8 mouse cellular contexts compared by ENCODE assay signal in the genomic region with DNA sequence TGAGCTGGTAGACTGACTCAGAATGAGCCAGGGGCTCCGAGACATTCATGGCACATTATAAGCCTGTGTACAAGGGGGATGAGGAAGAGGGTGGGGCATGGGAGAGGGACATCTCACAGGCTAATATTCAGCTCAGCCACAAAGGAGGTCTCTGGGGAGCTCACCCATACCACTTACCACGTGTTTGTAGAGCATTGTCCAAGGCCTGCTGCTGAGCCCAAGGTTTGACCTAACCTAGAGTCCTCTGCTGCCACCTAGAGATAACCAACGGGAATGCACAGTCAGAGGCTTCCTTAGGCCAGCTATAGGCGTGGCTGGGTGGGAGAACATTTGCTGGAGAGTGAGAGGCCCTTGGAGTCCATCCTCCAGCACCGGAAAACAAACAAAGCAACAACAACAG. TPM values are rescaled to one million over a fixed set of nuclear protein-coding genes. Genes with fewer than 3 reads are reported as not detected.
DNase-seq lines count a peak whose midpoint lies in the region; ATAC-seq lines count a peak whose summit lies in the region.

No protein-coding gene starts in this region.

- no peak overlapping the region for H3K9ac ChIP-seq in forebrain, embryonic 14.5 days (ENCODE audit: low read length)
- no peak overlapping the region for H3K9ac ChIP-seq in lung, embryonic 16.5 days (ENCODE audit: low read length)

- H3K4me1 ChIP-seq in forebrain, embryonic 14.5 days (ENCODE audit: control insufficient read depth, insufficient read depth, low read length): no peaks in the 10 kb centered on the region
- no peaks in the 10 kb centered on the region for H3K4me1 ChIP-seq in lung, embryonic 16.5 days (replicated peaks; ENCODE audit: control insufficient read depth, insufficient read depth, low read length)

- ATAC-seq in forebrain, embryonic 14.5 days: peak; percentile 86
- peak; percentile 88 for ATAC-seq in lung, embryonic 16.5 days (ENCODE audit: low read depth)

- H3K4me3 ChIP-seq in forebrain, embryonic 14.5 days (ENCODE audit: low read depth, low read length): no peak overlapping the region
- H3K4me3 ChIP-seq in lung, embryonic 16.5 days (ENCODE audit: low read length): no peak overlapping the region

- no peaks in the 10 kb centered on the region for H3K9me3 ChIP-seq in forebrain, embryonic 14.5 days (replicated peaks; ENCODE audit: control insufficient read depth, low read length)
- H3K9me3 ChIP-seq in lung, embryonic 16.5 days (ENCODE audit: control insufficient read depth, low read length): no peaks in the 10 kb centered on the region

- no peak overlapping the region for H3K27ac ChIP-seq in forebrain, embryonic 14.5 days (ENCODE audit: low read depth, low read length)
- H3K27ac ChIP-seq in lung, embryonic 16.5 days (ENCODE audit: low read length): no peak overlapping the region

- DNase-seq in MEL-GATA-1-ER (ENCODE audit: extremely low read depth, low read depth): peak; percentile 67
- DNase-seq in cerebellum, adult 11 months: peak; percentile 44
- DNase-seq in forebrain, embryonic 14.5 days (ENCODE audit: low spot score): peak; percentile 86
- DNase-seq in heart, postnatal 36 days: peak; percentile 78 to 86
- DNase-seq in layer of hippocampus, adult 11-12 months (ENCODE audit: low spot score): peak; percentile 67
- DNase-seq in retina, adult 2 months (ENCODE audit: low read depth, low spot score): peak; percentile 39
- DNase-seq in thymus, postnatal 25 days: peak; percentile 72

- intact Hi-C loops in heart, postnatal 36 days (cut with DNase I): loop anchor here (1.0 kb wide), 2 partner anchors 13 to 88 kb away; a partner anchor contains a TSS

- 0 out of 2 replicates have a peak, but pooled peaks cover 4% of the 10 kb centered on the region for H3K27me3 ChIP-seq in forebrain, embryonic 14.5 days (replicated peaks; ENCODE audit: control insufficient read depth, insufficient read depth, low read length)
- peaks cover 10% of the 10 kb centered on the region for H3K27me3 ChIP-seq in lung, embryonic 16.5 days (ENCODE audit: control insufficient read depth, insufficient read depth, low read depth, low read length)

- H3K36me3 ChIP-seq in forebrain, embryonic 14.5 days (ENCODE audit: control insufficient read depth, insufficient read depth, low read length): no peaks in the 10 kb centered on the region
- H3K36me3 ChIP-seq in lung, embryonic 16.5 days (ENCODE audit: control insufficient read depth, insufficient read depth, low read length): no peaks in the 10 kb centered on the region

- H3K4me2 ChIP-seq in forebrain, embryonic 14.5 days (ENCODE audit: low read length): no peak overlapping the region
- no peak overlapping the region for H3K4me2 ChIP-seq in lung, embryonic 16.5 days (ENCODE audit: low read depth, low read length)

- WGBS in forebrain, embryonic 14.5 days: 23% methylated on average over 5 of the region's 5 CpGs
- WGBS in lung, embryonic 16.5 days: 24% methylated on average over 5 of the region's 5 CpGs

RNA-seq across cellular contexts. Expression of a gene that starts 36.9 kb away (rescaled TPM):
- 55.4 and 63.2 TPM in 2 replicates for polyA plus RNA-seq in forebrain, embryonic 14.5 days (2014; fragmentation: Nextera tagmentation; extraction: Ambion mirVana)
- total RNA-seq in heart, postnatal 36 days (2021): 10 to 100 TPM; 15.9 to 17.1 TPM
- 52.5 and 57.3 TPM in 2 replicates for polyA plus RNA-seq in lung, embryonic 16.5 days (2015; fragmentation: Nextera tagmentation; extraction: Ambion mirVana)

RNA-seq across cellular contexts. Expression of a gene that starts 49.5 kb away (rescaled TPM):
- polyA plus RNA-seq in forebrain, embryonic 14.5 days (2014; fragmentation: Nextera tagmentation; extraction: Ambion mirVana): 0.44 TPM in 1 of 2 replicates, not detected in the other
- under 1 TPM in 1 of 2 experiments, not detected in 1; 0.28 TPM for total RNA-seq in heart, postnatal 36 days (2021)
- polyA plus RNA-seq in lung, embryonic 16.5 days (2015; fragmentation: Nextera tagmentation; extraction: Ambion mirVana): 0.57 and 2.7 TPM in 2 replicates
